Mouse (Mus musculus): ENCODE data around the gene 1700019D03Rik.
A peak's percentile ranks its signal among the peaks of the same experiment; 100 is the strongest.

- no peak for TF ChIP-seq POLR2A (IDR thresholded peaks at IDR 0.05; ENCODE audit: control insufficient read depth, extremely low read depth, insufficient read depth, low read length, poor library complexity)
- TF ChIP-seq CTCF (IDR thresholded peaks at IDR 0.05; ENCODE audit: borderline replicate concordance, control insufficient read depth, extremely low read depth, insufficient read depth, low read length, poor library complexity) = peak; percentile 45; the same call in 1 of the 2 replicates
Measured at GRCm38 (mm10) chr1:52964581-52964980, 55.4 kb downstream of the 1700019D03Rik start.

Data from thymus, adult 2 months (tissue).